In genomic region chr2:24475420-24475819, GRCm38 (mm10) we compare ENCODE assay signal across 10 mouse cellular contexts. TPM values are rescaled to one million over a fixed set of nuclear protein-coding genes. Genes with fewer than 3 reads are reported as not detected.
DNase-seq lines count a peak whose midpoint lies in the region; ATAC-seq and TF ChIP-seq lines count a peak whose summit lies in the region.
"Had no signal": no experiment of that assay in that cellular context is flagged by ENCODE, and none has a peak within 500 bp of the region (broad histone marks: within the 10 kb centered on the region; RNA-seq: fewer than 3 reads in every experiment).

TSS of gene Pax8 (minus strand) at chr2:24475599.

- 0 out of 2 replicates have a peak, but pooled peaks cover 2% of the 10 kb centered on the region for H3K4me1 ChIP-seq in stomach, embryonic 14.5 days (ENCODE audit: control insufficient read depth, insufficient read depth, low read length)
- no peaks in the 10 kb centered on the region for H3K4me1 ChIP-seq in stomach, postnatal 0 days (replicated peaks; ENCODE audit: control insufficient read depth, insufficient read depth)
- H3K4me1 ChIP-seq in hindbrain, embryonic 11.5 days (replicated peaks; ENCODE audit: control insufficient read depth, insufficient read depth, low read length) = no peaks in the 10 kb centered on the region; the same call in 1 of the 2 replicates
- peaks cover 11% of the 10 kb centered on the region; the same call in 1 of the 2 replicates for H3K4me1 ChIP-seq in stomach, embryonic 16.5 days (ENCODE audit: control insufficient read depth, insufficient read depth, low read length)
- H3K4me1 ChIP-seq: liver, embryonic 13.5 days had no signal

- H3K4me2 ChIP-seq in stomach, embryonic 14.5 days (replicated peaks; ENCODE audit: low read depth, low read length) = peak within 1 kb of the TSS; percentile 44; the same call in 1 of the 2 replicates
- no peak within 1 kb of the TSS for H3K4me2 ChIP-seq in stomach, postnatal 0 days (replicated peaks; ENCODE audit: low read depth)
- H3K4me2 ChIP-seq in hindbrain, embryonic 11.5 days (replicated peaks; ENCODE audit: low read depth, low read length) = peak within 1 kb of the TSS; percentile 45
- no peak within 1 kb of the TSS for H3K4me2 ChIP-seq in stomach, embryonic 16.5 days (ENCODE audit: low read depth, low read length)

- H3K9me3 ChIP-seq in stomach, embryonic 14.5 days (ENCODE audit: control insufficient read depth, low read depth, low read length) = no peaks in the 10 kb centered on the region
- no peaks in the 10 kb centered on the region for H3K9me3 ChIP-seq in stomach, postnatal 0 days (ENCODE audit: control insufficient read depth, low read length)
- H3K9me3 ChIP-seq in hindbrain, embryonic 11.5 days (ENCODE audit: control insufficient read depth, low read length) = no peaks in the 10 kb centered on the region
- no peaks in the 10 kb centered on the region for H3K9me3 ChIP-seq in stomach, embryonic 16.5 days (replicated peaks; ENCODE audit: control insufficient read depth, low read length)
- H3K9me3 ChIP-seq: liver, embryonic 13.5 days had no signal

- TF ChIP-seq EP300 in stomach, postnatal 0 days (optimal IDR thresholded peaks at IDR 0.05) = no peak

- no peak within 1 kb of the TSS for H3K9ac ChIP-seq in stomach, embryonic 14.5 days (replicated peaks; ENCODE audit: low read depth, low read length)
- no peak within 1 kb of the TSS for H3K9ac ChIP-seq in stomach, postnatal 0 days (ENCODE audit: low read length)
- peak within 1 kb of the TSS; percentile 42; the same call in 1 of the 2 replicates for H3K9ac ChIP-seq in hindbrain, embryonic 11.5 days (ENCODE audit: low read depth, low read length)
- 0 out of 2 replicates have a peak within 1 kb of the TSS, but pooled peaks have one; percentile 11 for H3K9ac ChIP-seq in stomach, embryonic 16.5 days (ENCODE audit: low read length)
- H3K9ac ChIP-seq: liver, embryonic 13.5 days had no signal

- no peak for TF ChIP-seq CTCF in stomach, postnatal 0 days (IDR thresholded peaks at IDR 0.05; ENCODE audit: low read depth)

- no peak for DNase-seq in stomach, postnatal 0 days (ENCODE audit: low spot score)
- no peak for DNase-seq in hindbrain, embryonic 11.5 days (ENCODE audit: low spot score)
- peak; percentile 86 to 93 for DNase-seq in kidney, postnatal 4 days
- no peak for DNase-seq in left cerebral cortex, adult 8-10 months (ENCODE audit: low spot score in 2 of 2)
- no peak for DNase-seq in thymus, adult 18-20 months
- DNase-seq: liver, embryonic 13.5 days had no signal

- peaks cover 23% of the 10 kb centered on the region for H3K27me3 ChIP-seq in stomach, embryonic 14.5 days (ENCODE audit: control insufficient read depth, insufficient read depth, low read length)
- peaks cover 7% of the 10 kb centered on the region; the same call in 1 of the 2 replicates for H3K27me3 ChIP-seq in stomach, postnatal 0 days (ENCODE audit: control insufficient read depth, insufficient read depth, low read length)
- H3K27me3 ChIP-seq in hindbrain, embryonic 11.5 days (ENCODE audit: control insufficient read depth, insufficient read depth, low read length) = peaks cover 34% of the 10 kb centered on the region
- peaks cover 38% of the 10 kb centered on the region for H3K27me3 ChIP-seq in stomach, embryonic 16.5 days (ENCODE audit: control insufficient read depth, insufficient read depth, low read length)

- H3K36me3 ChIP-seq in stomach, embryonic 14.5 days (ENCODE audit: control insufficient read depth, insufficient read depth, low read length) = no peaks in the 10 kb centered on the region
- no peaks in the 10 kb centered on the region for H3K36me3 ChIP-seq in stomach, postnatal 0 days (ENCODE audit: control insufficient read depth, insufficient read depth, low read length)
- no peaks in the 10 kb centered on the region for H3K36me3 ChIP-seq in hindbrain, embryonic 11.5 days (ENCODE audit: control insufficient read depth, insufficient read depth, low read length)
- no peaks in the 10 kb centered on the region for H3K36me3 ChIP-seq in stomach, embryonic 16.5 days (ENCODE audit: control insufficient read depth, insufficient read depth, low read length)
- H3K36me3 ChIP-seq: liver, embryonic 13.5 days had no signal

- peak within 1 kb of the TSS; percentile 19; the same call in 1 of the 2 replicates for H3K4me3 ChIP-seq in stomach, embryonic 14.5 days (ENCODE audit: low read depth, low read length)
- no peak within 1 kb of the TSS for H3K4me3 ChIP-seq in stomach, postnatal 0 days (ENCODE audit: low read depth, low read length)
- H3K4me3 ChIP-seq in hindbrain, embryonic 11.5 days (ENCODE audit: low read depth, low read length) = peak within 1 kb of the TSS; percentile 33
- H3K4me3 ChIP-seq in stomach, embryonic 16.5 days (replicated peaks; ENCODE audit: low read length) = peak within 1 kb of the TSS; percentile 26

- WGBS in stomach, embryonic 14.5 days = 60% methylated on average over 9 of the region's 9 CpGs
- WGBS in stomach, postnatal 0 days = 76% methylated on average over 9 of the region's 9 CpGs
- 15% methylated on average over 9 of the region's 9 CpGs for WGBS in hindbrain, embryonic 11.5 days
- WGBS in stomach, embryonic 16.5 days = 63% methylated on average over 9 of the region's 9 CpGs

- H3K27ac ChIP-seq in stomach, embryonic 14.5 days (ENCODE audit: low read length) = no peak within 1 kb of the TSS
- no peak within 1 kb of the TSS for H3K27ac ChIP-seq in stomach, postnatal 0 days (replicated peaks)
- H3K27ac ChIP-seq in hindbrain, embryonic 11.5 days (ENCODE audit: low read depth, low read length) = 0 out of 2 replicates have a peak within 1 kb of the TSS, but pooled peaks have one; percentile 1
- no peak within 1 kb of the TSS for H3K27ac ChIP-seq in stomach, embryonic 16.5 days (ENCODE audit: low read length)
- H3K27ac ChIP-seq: liver, embryonic 13.5 days had no signal

- no peak for ATAC-seq in stomach, embryonic 14.5 days (ENCODE audit: insufficient number of reproducible peaks, insufficient read depth, low FRiP score, low read depth)
- ATAC-seq in stomach, postnatal 0 days (ENCODE audit: low FRiP score, low TSS enrichment) = no peak
- peak; percentile 36 for ATAC-seq in hindbrain, embryonic 11.5 days (ENCODE audit: low FRiP score)
- ATAC-seq in stomach, embryonic 16.5 days (ENCODE audit: insufficient read depth, low FRiP score) = no peak

RNA-seq across cellular contexts. Expression of gene Pax8, which starts in this region (rescaled TPM):
- polyA plus RNA-seq in stomach, embryonic 14.5 days (2014; fragmentation: Nextera tagmentation; extraction: Ambion mirVana) = 0.09 and 0.67 TPM in 2 replicates
- polyA plus RNA-seq in stomach, postnatal 0 days (2015; fragmentation: Nextera tagmentation; extraction: Ambion mirVana) = 0.08 and 0.15 TPM in 2 replicates
- 23.2 and 25.5 TPM in 2 replicates for polyA plus RNA-seq in hindbrain, embryonic 11.5 days (2014; fragmentation: Nextera tagmentation; extraction: Ambion mirVana)
- polyA plus RNA-seq in stomach, embryonic 16.5 days (2015; fragmentation: Nextera tagmentation; extraction: Ambion mirVana) = 0.17 and 0.67 TPM in 2 replicates
- not detected for total RNA-seq in left cerebral cortex, adult 8-10 months (2022)
- polyA plus RNA-seq: cortical plate, adult 2 months; heart, postnatal 0 days had no signal

Comparison
In these comparisons a context has a peak if more than half of its experiments do, and no peak if none do; other contexts are left out.
1. RNA of gene Pax8 (polyA plus RNA-seq): 23.2 to 25.5 TPM in hindbrain, embryonic 11.5 days; 0.17 to 0.67 TPM in stomach, embryonic 16.5 days, 0.09 to 0.67 TPM in stomach, embryonic 14.5 days and 0.08 to 0.15 TPM in stomach, postnatal 0 days; every median in the first group is over 10 times any median in the second.
2. H3K4me2 ChIP-seq: peak in stomach, embryonic 14.5 days (single experiment) and hindbrain, embryonic 11.5 days (single experiment); none in stomach, postnatal 0 days (single experiment) and stomach, embryonic 16.5 days (single experiment).
3. H3K9ac ChIP-seq: peak in hindbrain, embryonic 11.5 days (single experiment) and stomach, embryonic 16.5 days (single experiment); none in stomach, embryonic 14.5 days (single experiment) and stomach, postnatal 0 days (single experiment).
4. DNase-seq: peak in kidney, postnatal 4 days (2 of 2); none in stomach, postnatal 0 days (single experiment), hindbrain, embryonic 11.5 days (single experiment), left cerebral cortex, adult 8-10 months (0 of 2) and thymus, adult 18-20 months (0 of 2).